23 mouse cellular contexts compared by ENCODE assay signal in the genomic region with DNA sequence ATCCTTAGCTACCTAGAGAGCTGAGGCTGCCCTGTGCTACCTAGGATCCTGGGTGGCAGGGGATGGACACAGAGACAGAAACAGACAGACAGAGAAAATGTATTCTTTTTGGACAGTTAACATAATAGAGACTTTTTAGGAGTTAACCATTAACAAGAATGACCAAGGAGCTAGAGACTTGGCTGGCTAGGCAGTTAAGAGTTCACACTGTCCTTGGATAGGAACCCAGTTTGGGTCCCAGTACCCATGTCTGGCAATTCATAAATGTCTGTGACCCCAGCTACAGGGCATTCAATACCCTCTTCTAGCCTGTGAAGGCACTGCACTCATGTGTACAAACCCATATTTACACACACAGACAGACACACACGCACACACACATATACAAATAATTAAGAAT.
DNase-seq lines count a peak whose midpoint lies in the region; ATAC-seq lines count a peak whose summit lies in the region.
"Had no signal": no experiment of that assay in that cellular context is flagged by ENCODE, and none has a peak within 500 bp of the region (broad histone marks: within the 10 kb centered on the region; RNA-seq: fewer than 3 reads in every experiment).

No protein-coding gene starts in this region.

- no peak overlapping the region for H3K4me3 ChIP-seq in kidney, embryonic 15.5 days (replicated peaks)
- no peak overlapping the region for H3K4me3 ChIP-seq in neural tube, embryonic 15.5 days (replicated peaks)
- no peak overlapping the region for H3K4me3 ChIP-seq in heart, embryonic 10.5 days
- H3K4me3 ChIP-seq: forebrain, embryonic 15.5 days; heart, embryonic 13.5 days had no signal

- H3K27ac ChIP-seq in kidney, embryonic 15.5 days, result no peak overlapping the region
- 0 out of 2 replicates have a peak overlapping the region, but pooled peaks have one; percentile 43 for H3K27ac ChIP-seq in neural tube, embryonic 15.5 days (replicated peaks)
- no peak overlapping the region for H3K27ac ChIP-seq in heart, embryonic 10.5 days
- H3K27ac ChIP-seq: forebrain, embryonic 15.5 days; heart, embryonic 13.5 days; hindbrain, embryonic 14.5 days had no signal

- H3K27me3 ChIP-seq in kidney, embryonic 15.5 days, result no peaks in the 10 kb centered on the region
- no peaks in the 10 kb centered on the region for H3K27me3 ChIP-seq in neural tube, embryonic 15.5 days (replicated peaks)
- no peaks in the 10 kb centered on the region; the same call in 1 of the 2 replicates for H3K27me3 ChIP-seq in heart, embryonic 10.5 days (ENCODE audit: insufficient read depth, poor library complexity, severe bottlenecking)
- H3K27me3 ChIP-seq: CH12.LX; forebrain, embryonic 15.5 days; heart, embryonic 13.5 days; Patski had no signal

- ATAC-seq in kidney, embryonic 15.5 days (replicated peaks; ENCODE audit: low FRiP score), result no peak
- no peak for ATAC-seq in neural tube, embryonic 15.5 days (ENCODE audit: low FRiP score)
- ATAC-seq: forebrain, embryonic 15.5 days; Patski had no signal

- no peaks in the 10 kb centered on the region for H3K9me3 ChIP-seq in kidney, embryonic 15.5 days (replicated peaks)
- no peaks in the 10 kb centered on the region for H3K9me3 ChIP-seq in neural tube, embryonic 15.5 days (replicated peaks)
- no peaks in the 10 kb centered on the region for H3K9me3 ChIP-seq in heart, embryonic 10.5 days
- H3K9me3 ChIP-seq: forebrain, embryonic 15.5 days; heart, embryonic 13.5 days had no signal

- WGBS in kidney, embryonic 15.5 days, result 95% methylated on average over 1 of the region's 1 CpGs
- WGBS in neural tube, embryonic 15.5 days, result 97% methylated on average over 1 of the region's 1 CpGs
- 100% methylated on average over 1 of the region's 1 CpGs for WGBS in heart, embryonic 10.5 days

- H3K4me2 ChIP-seq in kidney, embryonic 15.5 days, result no peak overlapping the region
- no peak overlapping the region for H3K4me2 ChIP-seq in neural tube, embryonic 15.5 days
- H3K4me2 ChIP-seq: forebrain, embryonic 15.5 days; heart, embryonic 13.5 days; hindbrain, embryonic 14.5 days had no signal

- peaks cover 24% of the 10 kb centered on the region for H3K4me1 ChIP-seq in kidney, embryonic 15.5 days
- H3K4me1 ChIP-seq in neural tube, embryonic 15.5 days, result peaks cover 28% of the 10 kb centered on the region
- H3K4me1 ChIP-seq in heart, embryonic 10.5 days, result peaks cover 53% of the 10 kb centered on the region

- peak; percentile 39 for DNase-seq in kidney, adult 11 months
- peak; percentile 41 for DNase-seq in kidney, adult 8-10 months
- DNase-seq in kidney, postnatal 10 days, result no peak
- no peak for DNase-seq in neural tube, embryonic 10.5 days (ENCODE audit: extremely low spot score, low spot score)
- DNase-seq in heart, embryonic 10.5 days (ENCODE audit: low spot score), result no peak
- DNase-seq: adrenal gland, postnatal 10 days; adrenal gland, postnatal 36 days; B cell, adult 2 months; cerebellum, adult 18-20 months; cerebellum, adult 9-10 months; cerebellum, postnatal 14 days; gastrocnemius, postnatal 25 days; heart, adult 18-20 months; heart, postnatal 14 days; heart, postnatal 4 days had no signal

- no peaks in the 10 kb centered on the region for H3K36me3 ChIP-seq in kidney, embryonic 15.5 days
- H3K36me3 ChIP-seq in neural tube, embryonic 15.5 days, result no peaks in the 10 kb centered on the region
- no peaks in the 10 kb centered on the region for H3K36me3 ChIP-seq in heart, embryonic 10.5 days
- H3K36me3 ChIP-seq: forebrain, embryonic 15.5 days; G1E; heart, embryonic 13.5 days had no signal

- no peak overlapping the region for H3K9ac ChIP-seq in kidney, embryonic 15.5 days
- no peak overlapping the region for H3K9ac ChIP-seq in neural tube, embryonic 15.5 days (replicated peaks)
- H3K9ac ChIP-seq: forebrain, embryonic 15.5 days; heart, embryonic 13.5 days; hindbrain, embryonic 14.5 days had no signal

Comparison
In these comparisons a context has a peak if more than half of its experiments do, and no peak if none do; other contexts are left out.
1. DNase-seq: peak in kidney, adult 11 months (single experiment) and kidney, adult 8-10 months (2 of 2); none in kidney, postnatal 10 days (single experiment), neural tube, embryonic 10.5 days (single experiment) and heart, embryonic 10.5 days (single experiment).